Comparison of ENCODE assay signal across 17 mouse cellular contexts in the genomic region with DNA sequence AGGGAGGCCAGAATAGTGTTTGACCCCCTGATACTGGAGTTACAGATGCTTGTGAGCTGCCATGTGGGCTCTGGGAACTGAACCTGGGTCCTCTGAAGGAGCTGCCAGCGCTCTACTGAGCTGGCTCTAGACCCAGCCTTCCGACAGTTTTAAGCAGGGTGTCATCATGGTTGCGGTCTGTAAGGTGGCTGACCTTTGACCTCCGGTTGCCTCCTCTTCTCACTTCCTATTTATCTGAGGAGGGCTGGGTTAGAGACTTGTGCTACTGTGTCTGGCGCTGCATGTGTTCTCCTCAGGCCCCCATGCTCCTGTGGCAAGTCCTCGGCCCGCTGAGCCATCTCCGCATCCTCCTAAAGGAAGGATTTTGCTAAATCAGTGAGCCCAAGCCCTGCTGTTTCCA. TPM values are rescaled to one million over a fixed set of nuclear protein-coding genes. Genes with fewer than 3 reads are reported as not detected.
A peak's percentile ranks its signal among the peaks of the same experiment; 100 is the strongest.
DNase-seq lines count a peak whose midpoint lies in the region; ATAC-seq and TF ChIP-seq lines count a peak whose summit lies in the region.
"Had no signal": no experiment of that assay in that cellular context is flagged by ENCODE, and none has a peak within 500 bp of the region (broad histone marks: within the 10 kb centered on the region; RNA-seq: fewer than 3 reads in every experiment).

No protein-coding gene starts in this region.

- no peak overlapping the region for H3K9ac ChIP-seq in lung, embryonic 15.5 days
- H3K9ac ChIP-seq: forebrain, postnatal 0 days; limb, embryonic 13.5 days had no signal

- H3K4me2 ChIP-seq in lung, embryonic 15.5 days, result no peak overlapping the region
- H3K4me2 ChIP-seq: limb, embryonic 13.5 days had no signal

- H3K27me3 ChIP-seq in lung, embryonic 15.5 days, result no peaks in the 10 kb centered on the region
- H3K27me3 ChIP-seq: limb, embryonic 13.5 days had no signal

- WGBS in lung, embryonic 15.5 days, result 80% methylated on average over 8 of the region's 8 CpGs

- peak; percentile 22 for DNase-seq in gastrocnemius, adult 2 months
- no peak for DNase-seq in gastrocnemius, postnatal 36 days
- no peak for DNase-seq in lung, postnatal 10 days
- peak; percentile 48 for DNase-seq in R1 (ENCODE audit: low read depth, low spot score)
- no peak for DNase-seq in layer of hippocampus, postnatal 36 days
- DNase-seq in embryo, embryonic 10 days (ENCODE audit: low spot score), result no peak
- DNase-seq: adrenal gland, postnatal 25 days; cerebellum, adult 18-20 months; gastrocnemius, postnatal 25 days; heart, postnatal 36 days had no signal

- ATAC-seq in lung, embryonic 15.5 days (ENCODE audit: borderline replicate concordance, extremely low read depth, low FRiP score, low TSS enrichment), result no peak
- peak; percentile 62 for ATAC-seq in megakaryocyte progenitor cell, adult 5-6 weeks (replicated peaks; ENCODE audit: poor library complexity)
- ATAC-seq: forebrain, postnatal 0 days had no signal

- H3K4me1 ChIP-seq in lung, embryonic 15.5 days, result peaks cover 33% of the 10 kb centered on the region

- no peaks in the 10 kb centered on the region for H3K9me3 ChIP-seq in lung, embryonic 15.5 days
- H3K9me3 ChIP-seq: limb, embryonic 13.5 days had no signal

- TF ChIP-seq CTCF in gastrocnemius, adult 2 months (IDR thresholded peaks at IDR 0.05), result no peak

- intact Hi-C loops in gastrocnemius, adult 2 months (cut with DNase I), result no loop called here
- intact Hi-C loops in gastrocnemius, postnatal 36 days (cut with DNase I), result no loop called here

- H3K27ac ChIP-seq in gastrocnemius, adult 2 months, result no peak overlapping the region
- 0 out of 2 replicates have a peak overlapping the region, but pooled peaks have one; percentile 45 for H3K27ac ChIP-seq in lung, embryonic 15.5 days
- H3K27ac ChIP-seq: limb, embryonic 13.5 days had no signal

- no peak overlapping the region for H3K4me3 ChIP-seq in gastrocnemius, adult 2 months
- H3K4me3 ChIP-seq in lung, embryonic 15.5 days, result no peak overlapping the region
- H3K4me3 ChIP-seq: limb, embryonic 13.5 days had no signal

- H3K36me3 ChIP-seq in lung, embryonic 15.5 days, result no peaks in the 10 kb centered on the region

RNA-seq across cellular contexts. Expression of a gene that starts 8.6 kb away (rescaled TPM):
- total RNA-seq in gastrocnemius, adult 2 months (2021), result 1 to 10 TPM; 4.3 to 7.4 TPM
- 1 to 10 TPM; 4.1 to 5.6 TPM for total RNA-seq in gastrocnemius, postnatal 36 days (2021)
- 21.4 and 22.6 TPM in 2 replicates for polyA plus RNA-seq in lung, embryonic 15.5 days (2015; fragmentation: Nextera tagmentation; extraction: Ambion mirVana)
- total RNA-seq in megakaryocyte progenitor cell, adult 5-6 weeks (2015), result 68.5 and 74.5 TPM in 2 replicates
- 31.4 and 39.4 TPM in 2 replicates for total RNA-seq in megakaryocyte progenitor cell, adult 5-6 weeks (2017)
- total RNA-seq in layer of hippocampus, postnatal 36 days (2021), result 10 to 100 TPM; 18.9 to 19.2 TPM

RNA-seq across cellular contexts. Expression of a gene that starts 51.0 kb away (rescaled TPM):
- not detected for total RNA-seq in gastrocnemius, adult 2 months (2021)
- not detected for total RNA-seq in gastrocnemius, postnatal 36 days (2021)
- 0.28 TPM in 1 of 2 replicates, not detected in the other for polyA plus RNA-seq in lung, embryonic 15.5 days (2015; fragmentation: Nextera tagmentation; extraction: Ambion mirVana)
- total RNA-seq in megakaryocyte progenitor cell, adult 5-6 weeks (2015), result not detected in 2 replicates
- not detected in 2 replicates for total RNA-seq in megakaryocyte progenitor cell, adult 5-6 weeks (2017)
- under 1 TPM in 1 of 2 experiments, not detected in 1; 0.62 TPM for total RNA-seq in layer of hippocampus, postnatal 36 days (2021)
- total RNA-seq: adrenal gland, postnatal 25 days; forebrain, postnatal 0 days; gastrocnemius, postnatal 25 days; heart, postnatal 36 days; megakaryocyte-erythroid progenitor cell, adult 5-6 weeks had no signal
- polyA plus RNA-seq: kidney, embryonic 14.5 days; limb, embryonic 13.5 days; urinary bladder, adult 2 months had no signal

Comparison
In these comparisons a context has a peak if more than half of its experiments do, and no peak if none do; other contexts are left out.
1. DNase-seq: peak in gastrocnemius, adult 2 months (single experiment) and R1 (single experiment); none in gastrocnemius, postnatal 36 days (0 of 2), lung, postnatal 10 days (single experiment), layer of hippocampus, postnatal 36 days (0 of 2) and embryo, embryonic 10 days (single experiment).